Mouse (Mus musculus) bone marrow, adult 2 months (tissue): Measurements from ENCODE around the gene Gm7271.

Experiments
- CTCF ChIP-seq: fragments of 200-500 bp; IDR thresholded peaks from 2 replicates; pipeline ENCODE4 v1.5.1; 2011; ENCODE audit warnings: low read length, control low read depth; ENCODE audit not compliant: control insufficient read depth, insufficient read depth
- POLR2A ChIP-seq: fragments of 200-500 bp; IDR thresholded peaks from 2 replicates; pipeline ENCODE4 v1.6.1; 2011; ENCODE audit warnings: low read depth, mild to moderate bottlenecking, control low read depth, low read length, borderline replicate concordance; ENCODE audit not compliant: control insufficient read depth

DNA sequence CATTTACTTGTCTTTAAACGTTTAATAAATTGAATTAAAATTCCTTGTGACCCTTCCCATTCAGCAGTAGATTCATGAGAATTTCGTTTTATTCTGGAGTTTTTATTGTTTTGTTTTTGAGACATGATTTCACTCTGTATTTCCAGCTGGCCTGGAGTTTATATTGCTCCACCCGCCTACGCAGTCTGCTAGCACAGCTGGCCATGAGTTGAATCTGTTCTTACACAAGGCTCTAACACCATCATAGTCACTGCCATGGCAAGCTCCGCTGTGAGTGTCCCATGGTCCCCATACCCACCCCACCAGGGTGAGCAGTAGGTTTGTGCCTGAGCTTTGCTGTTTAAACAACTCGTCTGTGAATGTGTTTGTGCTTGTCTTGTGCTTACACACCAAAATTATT lies 49.3 kb downstream of the Gm7271 start:
- TF ChIP-seq CTCF, result no peak
- no peak for TF ChIP-seq POLR2A
